Mouse (Mus musculus): ENCODE data around the gene Sms. TPM values are rescaled to one million over a fixed set of nuclear protein-coding genes. Genes with fewer than 3 reads are reported as not detected.
A peak's percentile ranks its signal among the peaks of the same experiment; 100 is the strongest.

Sms gene
- polyA plus RNA-seq, 1 experiment: 3.4 TPM

- TF ChIP-seq POLR2A (IDR thresholded peaks at IDR 0.05; ENCODE audit: control insufficient read depth, low read depth, low read length) (no peak), CTCF (IDR thresholded peaks at IDR 0.05; ENCODE audit: control insufficient read depth, insufficient read depth, insufficient replicate concordance, low read depth, low read length) (no peak)
- H3K4me3 ChIP-seq (ENCODE audit: control insufficient read depth, low read depth, low read length): peak overlapping the region; percentile 88
- no peak overlapping the region for H3K27ac ChIP-seq (ENCODE audit: control insufficient read depth, insufficient read depth, low read depth, low read length)
- no peaks in the 10 kb centered on the region for H3K27me3 ChIP-seq (ENCODE audit: control insufficient read depth, insufficient read depth, low read length)
- H3K4me1 ChIP-seq (ENCODE audit: control insufficient read depth, insufficient read depth, low read length): no peaks in the 10 kb centered on the region; the same call in 1 of the 2 replicates
- no peaks in the 10 kb centered on the region for H3K36me3 ChIP-seq (ENCODE audit: control insufficient read depth, insufficient read depth, low read length)
Measured at GRCm38 (mm10) chrX:157490769-157491144, 1.3 kb downstream of the Sms start.

GRCm38 (mm10) chrX:157489871-157490721, 2.0 kb downstream of the Sms start:
- Histone ChIP-seq H3K27ac (ENCODE audit: control insufficient read depth, insufficient read depth, low read depth, low read length) (no peak overlapping the region), H3K4me1 (ENCODE audit: control insufficient read depth, insufficient read depth, low read length) (no peaks in the 10 kb centered on the region; the same call in 1 of the 2 replicates), H3K4me3 (ENCODE audit: control insufficient read depth, low read depth, low read length) (no peak overlapping the region), H3K36me3 (ENCODE audit: control insufficient read depth, insufficient read depth, low read length) (no peaks in the 10 kb centered on the region), H3K27me3 (ENCODE audit: control insufficient read depth, insufficient read depth, low read length) (no peaks in the 10 kb centered on the region)
- TF ChIP-seq CTCF (IDR thresholded peaks at IDR 0.05; ENCODE audit: control insufficient read depth, insufficient read depth, insufficient replicate concordance, low read depth, low read length) (no peak), POLR2A (IDR thresholded peaks at IDR 0.05; ENCODE audit: control insufficient read depth, low read depth, low read length) (no peak)

GRCm38 (mm10) chrX:157488831-157489230, 3.3 kb downstream of the Sms start:
- Histone ChIP-seq H3K27ac (ENCODE audit: control insufficient read depth, insufficient read depth, low read depth, low read length) (no peak overlapping the region), H3K4me1 (ENCODE audit: control insufficient read depth, insufficient read depth, low read length) (no peaks in the 10 kb centered on the region; the same call in 1 of the 2 replicates), H3K4me3 (ENCODE audit: control insufficient read depth, low read depth, low read length) (no peak overlapping the region), H3K36me3 (ENCODE audit: control insufficient read depth, insufficient read depth, low read length) (no peaks in the 10 kb centered on the region), H3K27me3 (ENCODE audit: control insufficient read depth, insufficient read depth, low read length) (no peaks in the 10 kb centered on the region)
- no peak for TF ChIP-seq POLR2A (IDR thresholded peaks at IDR 0.05; ENCODE audit: control insufficient read depth, low read depth, low read length)
- TF ChIP-seq CTCF (IDR thresholded peaks at IDR 0.05; ENCODE audit: control insufficient read depth, insufficient read depth, insufficient replicate concordance, low read depth, low read length): no peak

- no peaks in the 10 kb centered on the region for H3K36me3 ChIP-seq (ENCODE audit: control insufficient read depth, insufficient read depth, low read length)
- no peak overlapping the region for H3K27ac ChIP-seq (ENCODE audit: control insufficient read depth, insufficient read depth, low read depth, low read length)
- TF ChIP-seq POLR2A (IDR thresholded peaks at IDR 0.05; ENCODE audit: control insufficient read depth, low read depth, low read length): no peak
- no peak for TF ChIP-seq CTCF (IDR thresholded peaks at IDR 0.05; ENCODE audit: control insufficient read depth, insufficient read depth, insufficient replicate concordance, low read depth, low read length)
Measured at GRCm38 (mm10) chrX:157486765-157487164, 5.3 kb downstream of the Sms start.

GRCm38 (mm10) chrX:157482842-157483241, 9.2 kb downstream of the Sms start:
- no peaks in the 10 kb centered on the region for H3K4me1 ChIP-seq (ENCODE audit: control insufficient read depth, insufficient read depth, low read length)
- no peaks in the 10 kb centered on the region for H3K27me3 ChIP-seq (ENCODE audit: control insufficient read depth, insufficient read depth, low read length)
- no peaks in the 10 kb centered on the region for H3K36me3 ChIP-seq (ENCODE audit: control insufficient read depth, insufficient read depth, low read length)
- H3K27ac ChIP-seq (ENCODE audit: control insufficient read depth, insufficient read depth, low read depth, low read length): no peak overlapping the region
- no peak overlapping the region for H3K4me3 ChIP-seq (ENCODE audit: control insufficient read depth, low read depth, low read length)
- TF ChIP-seq CTCF (IDR thresholded peaks at IDR 0.05; ENCODE audit: control insufficient read depth, insufficient read depth, insufficient replicate concordance, low read depth, low read length) (no peak), POLR2A (IDR thresholded peaks at IDR 0.05; ENCODE audit: control insufficient read depth, low read depth, low read length) (no peak)

More at GRCm38 (mm10) chrX:157486765-157487164, 5.3 kb downstream of the Sms start:
- H3K4me3 ChIP-seq (ENCODE audit: control insufficient read depth, low read depth, low read length): no peak overlapping the region
- no peaks in the 10 kb centered on the region for H3K27me3 ChIP-seq (ENCODE audit: control insufficient read depth, insufficient read depth, low read length)
- no peaks in the 10 kb centered on the region; the same call in 1 of the 2 replicates for H3K4me1 ChIP-seq (ENCODE audit: control insufficient read depth, insufficient read depth, low read length)

- Histone ChIP-seq H3K4me1 (ENCODE audit: control insufficient read depth, insufficient read depth, low read length) (no peaks in the 10 kb centered on the region), H3K27me3 (ENCODE audit: control insufficient read depth, insufficient read depth, low read length) (no peaks in the 10 kb centered on the region), H3K27ac (ENCODE audit: control insufficient read depth, insufficient read depth, low read depth, low read length) (no peak overlapping the region), H3K36me3 (ENCODE audit: control insufficient read depth, insufficient read depth, low read length) (no peaks in the 10 kb centered on the region), H3K4me3 (ENCODE audit: control insufficient read depth, low read depth, low read length) (no peak overlapping the region)
- TF ChIP-seq CTCF (IDR thresholded peaks at IDR 0.05; ENCODE audit: control insufficient read depth, insufficient read depth, insufficient replicate concordance, low read depth, low read length): no peak
- no peak for TF ChIP-seq POLR2A (IDR thresholded peaks at IDR 0.05; ENCODE audit: control insufficient read depth, low read depth, low read length)
Measured at GRCm38 (mm10) chrX:157481860-157482259, 10.2 kb downstream of the Sms start.

- Histone ChIP-seq H3K27ac (ENCODE audit: control insufficient read depth, insufficient read depth, low read depth, low read length) (no peak overlapping the region), H3K4me3 (ENCODE audit: control insufficient read depth, low read depth, low read length) (no peak overlapping the region), H3K36me3 (ENCODE audit: control insufficient read depth, insufficient read depth, low read length) (no peaks in the 10 kb centered on the region), H3K4me1 (ENCODE audit: control insufficient read depth, insufficient read depth, low read length) (no peaks in the 10 kb centered on the region), H3K27me3 (ENCODE audit: control insufficient read depth, insufficient read depth, low read length) (no peaks in the 10 kb centered on the region)
- TF ChIP-seq CTCF (IDR thresholded peaks at IDR 0.05; ENCODE audit: control insufficient read depth, insufficient read depth, insufficient replicate concordance, low read depth, low read length): no peak
- TF ChIP-seq POLR2A (IDR thresholded peaks at IDR 0.05; ENCODE audit: control insufficient read depth, low read depth, low read length): no peak
Measured at GRCm38 (mm10) chrX:157477328-157477727, 14.8 kb downstream of the Sms start.

All from testis, adult 2 months (tissue).